Mouse (Mus musculus) fat pad, adult 2 months (tissue): ENCODE measurements around the gene Gm5624.
"Not testable (repeated sequence)": the region's sequence is repeated elsewhere in the genome, so short reads cannot be mapped to it uniquely, and the experiment has no call there.

ENCODE experiments used
- DNase-seq: peaks from one replicate; pipeline ENCODE4 v3.0.0-alpha.2; 2011; ENCODE audit warnings: low read depth, low spot score; ENCODE audit errors: extremely low read depth

Gene Gm5624

GRCm38 (mm10) chr14:44627737-44628136 lies at the start of gene Gm5624:
TSS of gene Gm5624 (minus strand) at chr14:44627938.
- DNase-seq = not testable (repeated sequence)

DNA sequence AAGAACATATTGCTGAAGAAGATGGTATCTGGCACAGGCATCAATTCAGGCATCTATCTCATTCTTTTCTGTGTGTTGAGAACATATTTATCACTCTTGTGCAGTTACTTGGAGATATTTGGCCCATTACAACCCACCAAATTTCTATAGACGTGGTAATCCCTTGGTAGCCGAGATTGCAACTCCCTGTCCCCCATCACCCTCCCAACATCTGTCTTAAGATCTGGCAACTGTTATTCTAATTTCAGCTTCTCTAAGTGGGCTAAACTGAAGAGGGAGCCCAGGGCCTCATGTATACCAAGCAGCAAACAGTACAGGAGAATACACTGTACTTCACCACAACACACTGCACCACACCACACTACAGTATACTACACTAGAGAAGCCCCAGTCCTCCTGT lies 36.0 kb downstream of the Gm5624 start:
- not testable (repeated sequence) for DNase-seq

DNA sequence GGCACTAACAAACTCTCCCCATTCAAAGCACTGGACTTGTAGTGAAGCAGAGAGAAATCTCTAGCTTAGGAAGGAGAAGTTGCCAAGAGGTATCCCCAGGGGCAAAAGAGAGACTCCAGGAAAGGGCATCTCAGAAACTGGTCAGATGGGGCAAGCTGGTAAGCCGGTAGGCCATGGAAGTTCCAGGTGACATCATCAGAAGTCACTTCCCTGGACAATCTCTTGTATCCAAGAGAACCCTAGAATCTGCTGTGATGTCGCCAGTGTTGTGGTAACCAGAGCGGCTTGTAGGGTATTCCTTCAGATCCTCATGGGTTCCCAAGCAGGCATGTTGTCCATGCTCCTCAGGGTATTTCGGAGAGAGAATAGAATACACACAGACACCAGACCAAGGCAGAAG lies 44.9 kb downstream of the Gm5624 start, which contains the start of gene Gm8247:
Gm8247 (plus strand) TSS at position 301 of the 400 bp plus-strand sequence.
- DNase-seq = not testable (repeated sequence)

DNA sequence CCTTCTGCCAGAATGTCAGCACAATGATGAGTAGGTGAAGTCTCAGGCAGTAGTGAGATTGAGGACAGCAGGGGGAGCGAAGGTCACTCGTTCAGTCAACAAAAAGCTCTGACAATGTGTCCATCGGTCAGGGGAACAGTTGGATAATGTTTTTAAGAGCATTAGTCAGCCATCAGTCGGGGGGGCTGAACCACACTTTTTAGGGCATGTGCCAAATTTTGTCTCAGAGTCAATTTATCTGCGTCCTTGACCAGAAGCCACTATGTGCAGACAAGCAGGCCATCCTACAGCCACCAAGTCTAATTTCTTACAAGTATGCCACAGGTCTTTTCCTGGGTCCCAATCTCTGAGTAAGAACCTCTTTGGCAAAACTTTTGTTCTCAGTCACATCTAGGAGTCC lies 79.8 kb downstream of the Gm5624 start:
- DNase-seq = not testable (repeated sequence)

DNA sequence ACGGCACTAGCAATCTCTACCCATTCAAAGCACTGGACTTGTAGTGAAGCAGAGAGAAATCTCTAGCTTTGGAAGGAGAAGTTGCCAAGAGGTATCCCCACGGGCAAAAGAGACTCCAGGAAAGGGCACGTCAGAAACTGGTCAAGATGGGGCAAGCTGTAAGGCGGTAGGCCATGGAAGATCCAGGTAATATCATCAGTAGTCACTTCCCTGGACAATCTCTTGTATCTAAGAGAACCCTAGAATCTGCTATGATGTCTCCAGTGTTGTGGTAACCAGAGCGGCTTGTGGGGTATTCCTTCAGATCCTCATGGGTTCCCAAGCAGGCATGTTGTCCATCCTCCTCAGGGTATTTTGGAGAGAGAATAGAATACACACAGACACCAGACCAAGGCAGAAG lies 109.8 kb downstream of the Gm5624 start, which contains the start of gene Gm17093:
Gm17093 (plus strand) TSS at position 301 of the 400 bp plus-strand sequence.
- DNase-seq = not testable (repeated sequence)
